Mouse (Mus musculus) ovary, postnatal 36 days (tissue): ENCODE data around the gene Filip1l.

ENCODE experiments used
- DNase-seq: peaks from one replicate; pipeline ENCODE4 v3.0.0; 2022; ENCODE audit warnings: low spot score, mixed read lengths

The Filip1l gene

DNA sequence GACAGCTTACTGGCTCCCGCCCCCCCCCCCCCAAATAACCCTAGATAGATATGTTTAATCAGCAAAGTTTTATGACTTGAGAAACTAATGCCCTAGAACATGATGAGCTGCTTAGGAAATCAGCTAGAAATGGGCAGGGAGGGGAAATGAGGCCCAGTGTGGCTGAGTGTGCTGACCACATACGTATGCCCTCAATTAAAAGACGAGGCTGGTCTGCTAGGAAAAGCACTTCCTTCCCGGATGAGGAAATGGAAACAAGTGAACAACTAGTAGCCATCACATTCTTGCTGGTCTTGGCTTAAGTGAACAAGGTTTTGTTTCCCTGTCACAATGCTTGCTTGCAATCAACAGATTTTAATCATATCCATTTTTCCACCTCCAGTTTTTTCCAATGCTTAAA, 177.7 kb downstream of the Filip1l start:
- DNase-seq: no peak

DNA sequence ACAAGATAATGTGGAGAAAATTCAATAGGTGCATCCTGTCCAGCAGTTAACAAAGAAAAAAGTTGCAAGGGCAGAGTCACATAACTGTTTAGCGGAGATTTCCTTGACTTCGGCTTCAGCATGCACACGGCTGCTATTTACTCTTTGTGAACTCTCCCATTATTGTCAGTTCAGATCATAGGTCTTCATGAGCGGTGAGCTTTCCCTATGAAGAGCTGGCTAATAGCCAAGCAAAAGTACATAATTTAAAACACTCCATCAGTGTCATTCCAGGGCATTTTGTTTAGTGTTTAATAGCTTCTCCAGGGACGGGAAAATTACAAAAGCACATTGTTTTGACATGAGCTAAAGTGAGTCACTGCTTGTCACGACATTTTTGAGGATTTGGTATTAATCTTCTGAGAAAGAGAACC, 179.2 kb downstream of the Filip1l start:
- no peak for DNase-seq

DNA sequence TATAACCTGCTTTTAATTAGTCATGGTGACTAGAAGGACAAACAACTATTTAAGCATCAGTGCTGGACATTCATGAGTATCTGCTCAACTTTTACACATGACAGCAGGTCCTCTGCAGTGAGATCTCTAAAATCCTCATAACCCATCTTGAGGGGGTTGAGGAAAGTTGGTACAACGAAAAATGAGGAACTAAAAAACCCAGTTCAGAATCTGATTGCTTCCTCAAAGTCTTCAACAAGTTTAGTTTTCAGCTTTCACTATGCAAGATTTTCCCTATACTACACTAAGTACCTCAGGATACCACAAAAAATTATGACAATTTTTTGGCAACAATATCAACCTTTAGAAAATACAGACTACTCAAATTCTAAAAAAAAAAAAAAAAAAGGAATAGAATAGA, 181.5 kb downstream of the Filip1l start:
- no peak for DNase-seq

DNA sequence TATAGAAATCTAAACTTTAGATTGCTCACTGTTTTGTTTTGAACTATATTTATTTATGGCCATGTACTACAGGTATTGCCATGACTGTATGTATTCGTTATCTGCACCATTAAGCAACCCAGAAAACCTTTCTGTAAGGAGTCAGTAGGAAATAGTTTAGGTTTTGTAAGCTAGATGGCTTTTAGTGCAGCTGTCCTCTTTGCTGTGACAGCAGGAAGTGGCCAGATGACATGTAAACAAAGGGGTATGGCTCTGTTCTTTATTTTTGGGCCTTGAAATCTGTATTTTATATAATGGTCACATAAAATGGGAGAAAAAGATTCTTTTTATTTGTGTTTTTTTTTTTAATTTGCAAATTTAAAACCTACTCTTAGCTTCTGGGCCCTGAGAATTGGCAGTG, 181.9 kb downstream of the Filip1l start:
- no peak for DNase-seq

DNA sequence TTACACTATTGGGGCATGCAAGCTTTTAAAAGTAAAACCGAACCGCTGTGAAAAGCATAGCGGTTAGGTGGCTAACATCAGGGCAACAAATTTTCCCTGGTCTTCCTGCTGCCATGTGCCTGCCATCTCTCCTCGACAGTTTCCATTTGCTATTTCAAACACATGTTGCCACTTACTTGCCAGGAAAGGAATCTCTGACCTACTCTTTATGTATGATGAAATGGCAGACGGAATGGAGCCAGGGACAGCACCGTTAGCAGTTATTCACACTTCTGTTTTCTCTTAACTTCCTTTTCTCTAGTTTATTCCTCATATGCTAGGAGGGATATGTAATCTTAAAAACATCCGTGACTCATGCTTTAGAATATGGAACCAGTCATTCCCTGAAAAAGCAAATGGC, 183.6 kb downstream of the Filip1l start:
- no peak for DNase-seq

DNA sequence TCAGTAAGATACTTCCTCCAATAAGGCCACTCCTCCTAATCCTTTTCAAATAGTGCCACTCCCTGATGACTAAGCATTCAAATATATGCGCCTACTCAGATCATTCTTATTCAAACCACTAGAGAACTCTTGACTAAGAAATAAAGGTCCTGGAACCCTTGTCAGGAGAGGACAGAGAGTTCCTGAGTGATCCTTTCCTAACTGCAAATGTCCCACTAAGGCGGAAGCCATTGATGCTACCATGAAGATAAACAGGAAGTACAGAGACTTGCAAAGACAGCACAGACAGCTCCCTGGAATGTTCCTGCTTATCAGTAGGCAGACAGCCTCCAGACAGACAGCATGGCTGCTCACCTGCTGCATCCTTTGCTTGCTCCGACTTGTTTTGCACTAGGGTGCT, 190.3 kb downstream of the Filip1l start:
- no peak for DNase-seq

DNA sequence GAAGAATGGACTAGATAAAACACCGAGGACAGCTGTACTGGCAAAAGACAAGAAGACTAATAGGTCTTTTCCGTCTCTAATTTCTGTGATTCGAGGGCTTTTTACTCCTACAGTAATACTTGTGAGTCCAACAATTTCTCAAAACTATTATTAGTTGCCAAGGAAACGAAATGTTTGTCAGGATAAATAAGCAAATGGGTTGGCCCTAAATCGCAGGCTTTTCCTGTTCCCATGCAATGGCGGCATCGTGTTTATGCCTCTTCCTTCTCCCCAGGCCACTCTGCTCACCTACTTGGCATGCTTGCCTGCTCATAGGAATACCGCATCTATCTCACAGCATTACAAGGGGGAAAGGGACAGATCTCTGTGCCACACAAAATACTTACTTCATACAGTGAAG, 191.5 kb downstream of the Filip1l start:
- no peak for DNase-seq

DNA sequence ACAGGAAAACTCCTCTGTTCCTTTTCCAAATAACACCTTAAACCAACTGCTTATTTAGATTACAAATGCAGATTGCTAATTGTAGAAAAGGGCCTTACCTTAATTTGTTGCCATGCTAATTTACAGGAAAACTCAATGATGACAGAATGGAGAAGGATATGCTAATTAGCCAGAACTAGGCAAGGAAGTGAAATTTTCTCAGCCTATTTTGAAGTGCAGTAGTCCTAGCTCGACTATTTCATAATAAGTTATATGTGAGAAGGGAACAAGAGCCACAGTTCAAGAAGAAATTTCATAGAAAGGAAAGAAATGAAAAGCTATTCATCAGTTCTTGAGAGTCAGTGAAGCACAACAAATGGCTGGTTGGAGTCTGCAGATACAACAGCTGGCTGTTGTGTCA, 193.5 kb downstream of the Filip1l start:
- no peak for DNase-seq

DNA sequence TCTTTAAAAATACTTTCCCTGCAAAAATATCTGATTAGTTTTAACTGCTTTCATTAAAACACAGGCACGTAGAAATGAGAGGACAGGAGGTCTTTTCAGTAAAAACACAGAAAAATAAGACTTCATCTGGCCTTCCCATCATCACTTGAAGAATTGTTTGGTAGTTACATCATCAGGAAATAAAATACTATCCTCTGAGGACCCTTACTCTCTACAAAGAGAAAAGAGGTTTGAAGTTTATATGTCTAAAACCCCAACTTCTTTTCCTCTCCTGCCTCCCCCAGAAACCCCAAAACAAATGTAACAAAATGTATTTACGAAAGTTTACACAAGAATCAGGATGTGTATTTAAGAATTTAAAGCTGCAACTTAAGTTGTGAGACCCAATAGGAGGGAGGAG, 195.7 kb downstream of the Filip1l start:
- no peak for DNase-seq

DNA sequence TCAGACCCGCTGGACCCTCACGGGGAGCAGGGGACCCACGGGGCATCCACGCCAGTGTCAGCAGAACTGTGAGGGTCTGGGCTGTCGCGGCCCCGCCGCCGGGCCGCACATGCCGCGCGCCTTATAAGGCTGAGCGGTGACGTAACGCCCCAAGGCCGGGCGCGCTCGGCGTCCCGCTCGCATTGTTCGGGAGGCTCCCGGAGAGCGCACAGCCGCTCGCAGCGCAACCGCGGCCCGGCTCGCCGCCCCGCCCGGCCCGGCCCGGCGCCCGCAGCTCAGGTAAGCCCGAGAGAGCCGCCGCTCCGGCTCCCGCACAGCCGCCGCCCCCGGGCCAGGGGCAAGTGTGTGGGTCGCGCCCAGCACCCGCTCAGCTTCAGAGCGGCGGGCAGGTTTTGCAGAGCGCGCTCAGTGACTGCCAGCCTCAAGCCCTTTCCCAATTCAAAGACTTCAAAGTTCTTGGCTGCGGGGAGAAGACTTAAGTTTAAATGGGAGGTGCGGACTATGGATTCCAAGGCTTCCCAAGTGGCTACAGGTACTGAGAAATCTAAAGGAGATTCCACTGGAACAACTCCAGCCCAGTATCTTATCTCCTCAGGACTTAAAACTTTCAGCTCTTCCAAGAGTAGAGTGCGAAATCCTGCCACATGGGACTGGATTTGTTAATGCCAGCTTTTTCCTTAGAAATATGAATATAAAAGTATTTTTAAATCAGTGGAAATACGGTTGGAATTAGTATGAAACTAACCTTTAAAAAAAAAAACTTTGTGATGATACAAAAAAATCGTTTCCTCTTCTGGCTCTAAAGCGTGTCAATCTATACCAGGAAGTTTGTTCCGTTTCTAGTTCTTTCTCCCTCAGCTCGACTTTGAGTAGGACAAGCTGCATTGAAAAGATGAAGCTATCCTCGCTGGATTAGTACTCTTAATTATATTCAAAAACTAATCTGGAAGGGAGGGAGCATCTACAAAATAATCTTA, 196.5 kb downstream of the Filip1l start:
- DNase-seq: peak; percentile 81

DNA sequence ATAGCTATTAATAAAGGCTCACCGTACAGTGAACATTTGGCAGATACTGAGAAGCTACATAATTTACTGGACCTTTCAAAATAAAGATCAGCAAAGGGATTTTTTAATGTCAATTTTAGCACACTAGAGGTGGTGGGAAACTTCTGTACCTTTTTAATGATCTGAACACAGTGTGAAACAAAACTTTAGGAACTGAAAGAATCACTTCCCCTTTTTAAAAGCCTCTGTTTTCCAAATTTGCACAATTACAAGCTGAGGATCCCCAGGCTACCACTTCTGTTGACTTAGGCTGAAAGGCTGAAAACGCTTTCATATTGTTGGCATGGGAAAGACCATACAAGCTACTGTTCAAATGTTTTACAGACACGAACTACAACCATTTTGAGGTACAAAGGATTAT, 197.2 kb downstream of the Filip1l start:
- DNase-seq: no peak

DNA sequence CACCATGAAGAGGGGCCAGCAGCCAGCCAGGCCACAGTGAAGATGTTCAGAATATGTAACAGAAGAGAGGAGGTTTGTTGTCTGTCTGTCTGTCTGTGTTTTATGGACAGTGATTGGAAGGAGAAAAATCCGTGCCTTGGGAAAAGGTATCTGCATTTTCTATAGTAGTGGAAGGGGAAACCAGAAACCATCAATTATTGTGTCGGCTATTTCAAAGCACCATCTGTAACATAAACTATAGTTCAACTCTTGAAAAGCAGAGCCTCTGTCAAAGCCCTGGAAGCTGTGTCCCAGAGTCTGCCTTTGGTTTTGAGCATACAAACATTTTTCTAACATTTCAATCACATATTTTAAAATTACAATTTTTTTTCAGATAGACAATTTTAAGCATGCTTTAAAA, 197.9 kb downstream of the Filip1l start:
- no peak for DNase-seq

DNA sequence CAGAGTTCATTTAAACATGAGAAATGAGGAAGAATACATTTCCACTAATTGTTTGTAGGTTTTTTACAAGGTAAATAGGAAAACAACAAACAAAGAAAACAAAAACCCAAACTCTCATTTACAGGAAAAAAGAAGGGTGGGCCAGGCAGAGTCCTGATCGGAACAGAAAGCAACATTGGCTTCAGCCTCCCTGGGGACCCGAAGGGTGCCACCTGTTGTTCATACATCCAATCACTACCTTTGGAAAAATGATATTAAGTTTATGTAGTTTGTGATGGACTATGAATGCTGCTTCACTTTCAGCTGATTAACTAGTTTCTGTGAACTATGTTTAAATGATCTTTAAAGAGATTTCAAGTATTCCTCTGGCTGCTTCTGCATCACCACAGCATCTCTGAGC, 198.7 kb downstream of the Filip1l start:
- DNase-seq: no peak

DNA sequence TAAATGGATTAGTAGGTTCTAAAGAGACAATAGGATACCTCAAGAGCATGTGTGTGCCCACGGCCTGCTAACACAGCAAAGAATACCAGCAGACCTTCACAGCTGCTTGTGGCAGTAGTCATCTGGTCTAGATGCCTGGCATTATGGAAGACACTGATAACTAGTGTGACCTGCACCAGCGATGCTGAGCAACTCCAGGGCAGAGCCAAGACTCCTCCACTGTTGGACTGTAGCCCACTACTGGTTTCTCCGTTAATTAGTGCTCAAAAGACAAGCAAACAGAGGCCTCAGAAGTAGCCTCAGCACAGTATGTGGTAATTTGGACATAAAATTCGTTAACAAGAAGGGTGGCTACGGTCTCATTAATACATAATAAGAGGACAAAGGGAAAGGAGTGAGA, 199.8 kb downstream of the Filip1l start:
- no peak for DNase-seq

DNA sequence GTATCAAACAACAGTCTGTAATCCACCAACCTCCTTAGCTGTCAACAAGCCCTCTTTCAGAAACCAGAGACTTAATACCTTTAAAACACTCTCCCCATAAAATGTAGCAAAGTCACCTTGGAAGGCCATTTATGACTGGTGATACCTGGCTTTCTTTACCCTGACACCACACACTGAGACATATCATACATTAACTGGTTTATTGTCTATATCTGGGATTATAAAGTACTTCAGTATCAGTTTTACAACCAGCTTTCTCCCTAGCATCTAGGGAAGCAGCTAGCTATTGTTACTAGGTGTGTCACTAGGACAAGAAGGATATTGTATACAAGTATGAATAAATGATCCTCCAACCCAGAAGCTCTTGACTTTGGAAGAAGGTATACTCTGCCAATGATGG, 200.3 kb downstream of the Filip1l start:
- no peak for DNase-seq

DNA sequence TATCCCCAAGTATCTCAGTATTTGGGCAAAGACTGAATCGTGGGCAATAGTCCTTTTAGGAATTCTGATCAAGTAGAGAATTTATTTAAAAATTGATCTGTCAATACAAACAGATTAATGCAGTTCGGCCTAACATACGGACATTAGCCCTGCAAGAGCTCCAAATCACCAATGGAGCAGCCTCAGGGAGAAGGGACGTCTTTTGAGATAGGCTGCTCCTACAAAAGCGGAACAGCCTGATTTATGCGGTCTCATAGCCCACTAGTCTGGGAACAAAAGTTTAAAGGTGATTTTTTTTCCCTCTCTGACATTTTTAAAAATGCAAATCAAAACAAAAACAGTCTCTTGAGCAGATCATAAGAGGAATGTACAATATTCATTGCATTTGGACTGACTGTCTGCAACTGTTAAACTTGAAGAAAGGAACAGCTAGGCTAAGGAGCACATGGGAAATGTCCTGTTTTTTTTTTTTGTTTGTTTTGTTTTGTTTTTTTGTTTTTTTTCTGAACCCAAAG, 202.1 kb downstream of the Filip1l start:
- no peak for DNase-seq

DNA sequence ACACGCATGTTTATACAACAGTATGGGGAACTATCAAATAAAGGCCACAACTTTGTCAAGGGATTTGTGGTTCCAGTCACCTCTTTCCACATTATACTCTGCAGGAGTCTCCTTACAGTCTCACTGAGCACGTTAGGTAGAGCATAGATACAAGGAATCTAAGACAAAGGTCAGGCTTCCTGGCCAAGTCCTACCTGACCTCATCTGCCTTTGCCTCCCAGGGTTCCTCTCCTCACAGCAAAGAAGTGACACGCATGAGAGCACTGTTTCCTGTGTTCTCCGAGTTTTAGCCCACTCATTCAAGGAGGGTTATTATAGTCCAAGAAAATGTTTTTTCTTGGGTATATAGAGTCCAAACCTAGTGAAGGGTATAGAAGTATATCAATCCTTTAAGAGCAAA, 202.8 kb downstream of the Filip1l start:
- no peak for DNase-seq

DNA sequence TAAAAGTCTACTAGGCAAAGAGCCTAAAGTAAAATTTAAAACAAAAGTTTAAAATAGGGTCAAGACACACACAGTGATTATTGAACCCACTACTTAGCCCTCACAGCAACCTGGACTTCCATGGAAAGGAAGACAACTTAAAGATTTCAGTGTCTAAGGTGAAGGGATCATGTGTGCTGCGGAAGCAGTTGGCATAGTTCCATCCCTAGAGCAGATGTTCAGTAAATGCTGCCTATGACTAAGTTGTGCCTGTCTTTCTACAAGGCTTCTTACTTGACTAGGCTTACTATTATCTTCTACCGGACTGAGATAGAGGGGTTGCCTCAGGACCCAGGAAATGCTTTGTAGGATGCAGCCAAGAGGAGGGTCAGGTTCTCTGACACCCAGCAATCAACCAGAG, 203.4 kb downstream of the Filip1l start:
- no peak for DNase-seq

DNA sequence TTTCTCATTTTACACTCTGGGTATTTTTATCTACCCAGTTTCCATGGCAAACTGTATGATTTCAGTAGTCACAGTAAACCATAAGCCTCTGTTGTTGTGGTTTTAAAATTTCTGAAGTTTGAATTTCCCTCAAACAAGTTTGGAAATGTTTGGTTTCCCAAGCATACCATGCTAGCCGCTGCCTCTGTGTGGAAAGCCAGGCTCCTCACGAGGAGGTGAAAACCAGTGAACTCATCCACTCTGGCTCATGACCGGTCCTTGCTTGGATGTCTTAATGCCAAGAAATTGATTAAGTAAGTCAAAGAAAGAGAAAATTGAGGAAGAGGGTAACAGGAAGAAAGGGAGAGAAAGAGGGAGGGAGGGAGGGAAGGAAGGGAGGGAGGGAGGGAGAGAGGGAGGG, 205.4 kb downstream of the Filip1l start:
- DNase-seq: no peak

DNA sequence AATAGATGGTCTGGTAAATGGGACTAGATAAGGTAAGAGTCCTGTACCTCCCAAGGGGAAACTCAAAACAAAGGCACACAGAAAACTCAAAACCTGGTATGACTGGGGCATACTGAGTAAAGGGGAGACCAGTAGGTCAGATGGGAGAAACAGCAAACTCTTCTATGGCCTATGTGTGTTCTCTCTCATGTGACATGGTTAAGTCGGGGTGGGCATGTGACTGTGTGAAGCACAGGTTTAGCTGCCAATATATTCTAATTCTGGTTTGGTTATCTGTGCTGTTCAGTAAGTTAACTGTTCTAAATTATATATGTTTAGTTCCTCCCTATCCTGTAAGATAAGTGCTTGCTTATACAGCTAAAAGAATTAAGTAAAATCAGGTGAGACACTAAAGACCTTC, 207.3 kb downstream of the Filip1l start:
- no peak for DNase-seq

DNA sequence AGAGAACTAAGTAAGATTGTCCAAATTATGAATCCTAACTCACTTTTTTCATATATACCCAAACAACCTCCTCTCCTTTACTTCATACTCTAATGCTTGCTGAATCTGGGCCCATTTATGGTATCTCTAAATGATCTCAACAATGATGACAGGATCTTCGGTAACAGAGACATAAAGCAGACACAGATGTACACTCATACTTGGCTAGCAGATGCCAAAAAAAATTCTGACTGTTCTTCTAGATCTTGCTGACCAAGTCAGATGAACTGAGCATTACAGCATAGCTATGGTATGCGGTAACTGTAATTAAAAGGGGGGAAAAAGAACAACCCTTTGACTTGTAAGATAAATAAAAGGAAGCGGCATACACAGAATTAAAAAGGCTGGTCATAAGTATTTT, 210.6 kb downstream of the Filip1l start:
- DNase-seq: no peak

DNA sequence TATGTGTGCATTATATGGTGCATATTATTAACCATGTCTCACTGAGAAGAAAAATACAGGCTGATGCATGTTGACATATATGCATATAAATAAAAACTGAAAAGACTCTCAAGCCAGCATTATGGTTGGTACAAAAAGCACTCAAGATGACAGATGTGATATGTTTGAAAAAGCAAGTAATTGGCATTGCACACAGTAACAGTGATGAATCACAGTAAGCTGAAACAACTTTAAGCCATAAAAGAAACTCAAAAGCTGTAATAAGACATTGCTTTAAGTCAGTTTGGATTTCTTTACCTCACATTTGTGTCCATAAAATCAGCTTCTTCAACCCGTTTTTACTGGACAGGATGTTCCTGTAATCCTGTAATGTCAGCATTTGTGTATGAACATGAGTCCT, 211.9 kb downstream of the Filip1l start:
- no peak for DNase-seq

DNA sequence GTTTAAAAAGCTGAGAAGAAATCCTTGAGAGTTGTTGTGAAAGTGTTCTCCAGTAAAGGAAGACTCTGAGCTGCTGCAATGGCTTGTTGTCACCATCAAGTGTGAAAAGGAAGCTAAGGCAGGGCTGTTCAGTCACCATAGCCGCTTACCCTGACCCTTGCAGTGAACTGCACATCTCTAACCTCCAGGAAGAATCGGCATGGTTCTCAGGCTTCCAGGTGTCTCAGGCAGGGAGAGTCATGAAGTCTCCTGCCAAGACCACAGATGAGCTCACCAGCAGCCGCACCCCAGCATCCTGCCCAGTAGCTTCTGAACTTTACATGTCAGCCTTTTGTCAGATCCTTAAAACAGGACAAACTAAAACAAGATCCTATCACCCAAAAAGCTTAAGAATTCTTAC, 213.3 kb downstream of the Filip1l start:
- DNase-seq: no peak
